Mouse (Mus musculus) limb, embryonic 14.5 days (tissue): ENCODE results near the gene Acbd4. TPM values are rescaled to one million over a fixed set of nuclear protein-coding genes. Genes with fewer than 3 reads are reported as not detected.

Source experiments
- ATAC-seq: fragments of 200-750 bp; cut with Nextera tagmentation; 2 replicates; pipeline ENCODE4 v1.8.0; 2017; ENCODE audit warnings: low read depth, moderate number of reproducible peaks, moderate TSS enrichment; ENCODE audit not compliant: low FRiP score
- DNase-seq: peaks from one replicate; pipeline ENCODE4 v3.0.0-alpha.2; 2015; ENCODE audit warnings: low spot score
- H3K27ac ChIP-seq: fragments of 300-500 bp; sonication (generic); replicated peaks from 2 replicates; pipeline ENCODE4 v1.5.1; 2014; ENCODE audit warnings: low read depth, mild to moderate bottlenecking, low read length, moderate library complexity, mixed read lengths
- H3K27me3 ChIP-seq: fragments of 300-500 bp; sonication (generic); 2 replicates; pipeline ENCODE4 v1.6.1; 2014; ENCODE audit warnings: low read length, mixed read lengths; ENCODE audit not compliant: control insufficient read depth, insufficient read depth
- H3K36me3 ChIP-seq: fragments of 300-500 bp; sonication (generic); 2 replicates; pipeline ENCODE4 v1.6.1; 2014; ENCODE audit warnings: mild to moderate bottlenecking, low read length, moderate library complexity, mixed read lengths; ENCODE audit not compliant: control insufficient read depth, insufficient read depth
- H3K4me1 ChIP-seq: fragments of 300-500 bp; sonication (generic); 2 replicates; pipeline ENCODE4 v1.6.1; 2014; ENCODE audit warnings: antibody characterized with exemption, low read length, mixed read lengths; ENCODE audit not compliant: control insufficient read depth, insufficient read depth
- H3K4me2 ChIP-seq: fragments of 300-500 bp; sonication (generic); replicated peaks from 2 replicates; pipeline ENCODE4 v1.6.1; 2014; ENCODE audit warnings: low read depth, mild to moderate bottlenecking, low read length, moderate library complexity; ENCODE audit not compliant: severe bottlenecking
- H3K4me3 ChIP-seq: fragments of 300-500 bp; sonication (generic); replicated peaks from 2 replicates; pipeline ENCODE4 v1.5.1; 2014; ENCODE audit warnings: low read length
- H3K9ac ChIP-seq: fragments of 300-500 bp; sonication (generic); 2 replicates; pipeline ENCODE4 v1.6.1; 2014; ENCODE audit warnings: mild to moderate bottlenecking, low read depth, low read length, moderate library complexity; ENCODE audit not compliant: severe bottlenecking
- H3K9me3 ChIP-seq: fragments of 300-500 bp; sonication (generic); 2 replicates; pipeline ENCODE4 v1.6.1; 2016; ENCODE audit warnings: low read length; ENCODE audit not compliant: control insufficient read depth
- POLR2A ChIP-seq: fragments of 200-500 bp; IDR thresholded peaks from 2 replicates; pipeline ENCODE4 v1.8.0; 2012; ENCODE audit warnings: inconsistent platforms, mild to moderate bottlenecking, moderate library complexity, borderline replicate concordance; ENCODE audit not compliant: insufficient read depth, insufficient read length; ENCODE audit errors: extremely low read depth
- WGBS: fragments of 180-500 bp; shearing (Covaris S2); extraction: QIAGEN DNeasy Blood & Tissue Kit; methylation state at CpG from one replicate; pipeline ENCODE4 v1.1.7; 2014; 5-methylcytosine and 5-hydroxymethylcytosine counted together
- polyA plus RNA-seq, 2 experiments: library from polyadenylated mRNA; depleted of rRNA in 1 of 2; stranded (reverse) in 1 of 2; unstranded in 1 of 2; fragments of >200 nt; fragmentation: Nextera tagmentation in 1 of 2; extraction: Ambion mirVana in 1 of 2; gene quantifications; 2 replicates each; pipeline versions ENCODE4 v1.2.1 to v1.2.3; 2012 to 2014

The Acbd4 gene
- polyA plus RNA-seq (2012; rRNA removed): 11.2 and 14.2 TPM in 2 replicates
- polyA plus RNA-seq (2014; fragmentation: Nextera tagmentation; extraction: Ambion mirVana): 20.2 and 25.2 TPM in 2 replicates

DNA sequence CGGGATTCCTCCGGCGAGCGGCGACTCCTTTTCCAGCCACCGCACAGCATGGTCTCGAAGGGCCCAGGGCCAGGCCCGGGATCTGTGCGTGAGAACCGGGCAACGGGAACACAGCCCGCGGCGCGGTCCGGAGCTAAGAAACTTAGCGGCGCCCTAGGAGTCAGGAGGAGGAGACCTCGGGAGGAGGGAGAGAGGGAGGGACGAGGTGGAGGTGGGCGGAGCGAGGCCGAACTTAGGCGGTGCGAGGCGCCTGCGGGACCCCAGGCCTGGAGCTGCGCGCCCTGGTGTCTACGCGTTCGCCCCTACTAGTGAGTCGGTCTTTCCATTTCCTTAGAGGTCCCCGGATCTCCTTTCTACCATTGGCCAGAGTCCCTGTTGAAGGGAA lies at the start of gene Acbd4, which contains the start of gene Plcd3:
Gene Acbd4, plus strand, starts transcription at position 202 of the 385 bp plus-strand sequence.
Gene Plcd3, minus strand, starts transcription at position 178 of the 385 bp plus-strand sequence.
- no peaks in the 10 kb centered on the region for H3K36me3 ChIP-seq
- H3K9ac ChIP-seq: peak within 1 kb of the TSS; percentile 56
- peaks cover 9% of the 10 kb centered on the region; the same call in 1 of the 2 replicates for H3K27me3 ChIP-seq
- no peak within 1 kb of the TSS for H3K27ac ChIP-seq
- peak within 1 kb of the TSS; percentile 58 for H3K4me3 ChIP-seq
- 0 out of 2 replicates have a peak, but pooled peaks have one; percentile 38 for TF ChIP-seq POLR2A
- peak; percentile 77 for DNase-seq
- H3K4me2 ChIP-seq: peak within 1 kb of the TSS; percentile 95
- no peaks in the 10 kb centered on the region for H3K9me3 ChIP-seq
- H3K4me1 ChIP-seq: peaks cover 20% of the 10 kb centered on the region
- ATAC-seq: peak; percentile 55
- WGBS: 2% methylated on average over 34 of the region's 34 CpGs

DNA sequence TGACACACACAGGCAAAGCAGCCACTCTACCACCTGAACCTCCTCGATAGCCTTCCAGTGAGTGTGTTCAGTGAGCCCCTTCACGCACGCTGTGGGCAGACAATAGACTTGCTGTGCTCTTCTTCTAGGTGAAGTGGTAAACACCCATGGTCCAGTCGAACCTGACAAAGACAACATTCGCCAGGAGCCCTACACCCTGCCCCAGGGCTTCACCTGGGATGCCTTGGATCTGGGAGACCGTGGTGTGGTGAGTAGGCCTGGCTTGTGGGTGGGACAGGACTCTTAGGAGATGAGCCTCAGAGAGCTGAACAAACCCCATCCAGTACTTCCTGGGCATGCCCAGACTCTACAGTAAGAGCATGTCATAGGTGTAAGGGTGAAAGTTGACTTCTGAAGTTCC lies 49.4 kb upstream of the Acbd4 start:
- ATAC-seq (no peak), DNase-seq (no peak)
- Histone ChIP-seq H3K4me1 (no peaks in the 10 kb centered on the region), H3K9ac (no peak overlapping the region), H3K4me2 (no peak overlapping the region), H3K27ac (no peak overlapping the region), H3K9me3 (no peaks in the 10 kb centered on the region), H3K36me3 (peaks cover 58% of the 10 kb centered on the region), H3K4me3 (no peak overlapping the region), H3K27me3 (no peaks in the 10 kb centered on the region)
- no peak for TF ChIP-seq POLR2A
- WGBS: 83% methylated on average over 6 of the region's 6 CpGs

DNA sequence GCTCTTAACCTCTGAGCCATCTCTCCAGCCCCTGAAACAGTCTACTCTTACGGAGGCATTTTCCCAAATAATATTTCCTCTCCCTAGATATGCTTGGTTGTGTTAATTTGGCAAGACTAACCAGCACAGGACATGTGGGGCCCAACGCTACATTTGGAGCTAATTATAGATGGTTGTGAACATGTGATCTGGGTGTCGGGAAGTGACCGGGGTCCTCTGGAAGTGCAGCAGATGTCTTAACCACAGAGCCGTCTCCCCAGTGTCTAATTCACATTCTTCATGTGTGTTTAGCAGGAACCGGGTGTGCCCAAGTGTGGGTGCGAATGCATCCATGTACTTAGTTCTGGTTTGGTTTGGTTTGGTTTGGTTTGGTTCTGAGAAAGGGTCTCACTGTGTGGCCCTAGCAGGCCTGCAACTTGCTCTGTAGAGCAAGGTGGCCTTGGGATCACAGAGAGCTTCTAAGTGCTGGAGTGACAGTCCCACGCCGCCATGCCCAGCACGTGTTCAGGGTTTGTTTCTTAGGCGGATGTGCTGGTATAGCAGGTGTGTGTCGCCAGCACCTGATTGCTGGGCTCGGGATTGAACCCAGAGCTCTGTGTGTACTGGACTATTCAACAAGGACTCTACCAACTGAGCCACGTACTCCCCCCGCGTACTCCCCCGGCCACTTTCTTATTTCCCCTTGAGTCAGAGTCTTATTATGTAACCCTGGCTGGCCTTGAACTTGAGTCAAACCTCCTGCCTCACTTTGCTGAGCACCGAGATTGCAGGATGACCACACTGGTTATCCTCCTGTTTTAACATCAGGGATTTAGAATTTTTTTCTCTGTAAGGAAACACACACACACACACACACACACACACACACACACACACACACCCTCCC lies 48.0 kb upstream of the Acbd4 start:
- WGBS: 88% methylated on average over 18 of the region's 18 CpGs
- no peaks in the 10 kb centered on the region for H3K4me1 ChIP-seq
- H3K27me3 ChIP-seq: no peaks in the 10 kb centered on the region
- no peak overlapping the region for H3K4me3 ChIP-seq
- no peak overlapping the region for H3K4me2 ChIP-seq
- no peak for TF ChIP-seq POLR2A
- DNase-seq: no peak
- no peak for ATAC-seq
- no peak overlapping the region for H3K27ac ChIP-seq
- peaks cover 65% of the 10 kb centered on the region for H3K36me3 ChIP-seq
- no peak overlapping the region for H3K9ac ChIP-seq
- H3K9me3 ChIP-seq: no peaks in the 10 kb centered on the region

DNA sequence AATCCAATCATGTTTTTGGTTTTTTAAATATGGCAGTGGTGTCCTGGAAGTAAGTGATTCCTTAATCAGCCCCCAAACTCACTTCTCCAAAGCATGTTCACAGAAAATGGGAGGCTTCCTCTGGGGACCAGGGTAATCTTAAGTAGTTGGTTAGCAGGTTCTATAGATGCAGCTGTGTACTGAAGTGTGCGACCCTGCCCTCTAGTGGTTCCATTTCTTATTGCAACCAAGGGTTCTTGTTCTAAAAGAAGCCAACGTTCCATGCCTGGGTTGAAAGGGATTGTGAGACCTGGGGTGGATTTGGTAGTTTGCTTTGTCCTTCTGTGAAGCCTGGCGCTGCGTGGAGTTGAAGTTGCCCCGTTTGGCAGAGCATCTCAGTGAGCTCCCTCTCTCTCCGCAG lies 46.7 kb upstream of the Acbd4 start:
- Histone ChIP-seq H3K4me2 (no peak overlapping the region), H3K9me3 (no peaks in the 10 kb centered on the region), H3K27ac (no peak overlapping the region), H3K9ac (no peak overlapping the region), H3K4me1 (no peaks in the 10 kb centered on the region), H3K4me3 (no peak overlapping the region), H3K27me3 (no peaks in the 10 kb centered on the region), H3K36me3 (peaks cover 75% of the 10 kb centered on the region)
- DNase-seq: peak; percentile 89
- no peak for TF ChIP-seq POLR2A
- WGBS: 52% methylated on average over 6 of the region's 6 CpGs
- ATAC-seq: no peak

DNA sequence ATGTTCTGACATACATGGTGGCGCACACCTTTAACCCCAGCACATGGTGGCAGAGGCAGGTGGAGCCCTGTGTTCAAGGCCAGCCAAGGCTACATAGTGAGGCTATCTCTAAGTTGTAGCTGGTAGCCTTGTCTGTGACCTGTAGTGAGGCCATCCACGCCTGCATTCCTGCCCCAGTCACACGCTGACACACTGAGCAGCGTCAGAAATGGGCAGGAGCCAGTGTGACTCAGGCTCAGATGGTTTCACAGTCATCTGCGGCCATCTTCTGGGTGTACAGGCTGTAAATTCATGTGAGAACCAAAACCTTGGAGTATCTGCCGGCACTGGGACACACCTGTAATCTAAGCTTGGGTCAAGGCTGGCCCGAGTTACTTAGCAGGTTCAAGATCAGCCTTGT lies 44.8 kb upstream of the Acbd4 start:
- Histone ChIP-seq H3K27ac (no peak overlapping the region), H3K4me2 (no peak overlapping the region), H3K9ac (no peak overlapping the region), H3K9me3 (no peaks in the 10 kb centered on the region), H3K27me3 (no peaks in the 10 kb centered on the region), H3K4me1 (no peaks in the 10 kb centered on the region), H3K4me3 (no peak overlapping the region), H3K36me3 (peaks cover 73% of the 10 kb centered on the region)
- no peak for DNase-seq
- 92% methylated on average over 7 of the region's 7 CpGs for WGBS
- no peak for TF ChIP-seq POLR2A
- ATAC-seq: no peak
